Mouse (Mus musculus) liver, adult 2 months (tissue): ENCODE measurements at regions not wholly inside any gene's neighbourhood (a gene's known extent, or its start where the extent isn't known, plus 50 kb on each side); places are given as distances from the start of the nearest gene placed in this dataset.

ENCODE experiments used
- CTCF ChIP-seq: fragments of 200-500 bp; IDR thresholded peaks from 2 replicates; pipeline ENCODE4 v1.5.1; 2011; ENCODE audit warnings: low read depth, low read length, control low read depth
- POLR2A ChIP-seq: fragments of 200-500 bp; IDR thresholded peaks from 2 replicates; pipeline ENCODE4 v1.6.1; 2011; ENCODE audit warnings: low read length, control low read depth; ENCODE audit not compliant: insufficient read depth; ENCODE audit errors: extremely low read depth

GRCm38 (mm10) chr1:193700217-193700616 lies 330.1 kb upstream of the Camk1g start:
- no peak for TF ChIP-seq CTCF
- no peak for TF ChIP-seq POLR2A
